Mouse (Mus musculus): ENCODE results near the gene Hand1. TPM values are rescaled to one million over a fixed set of nuclear protein-coding genes. Genes with fewer than 3 reads are reported as not detected.

The Hand1 gene
- 4.2 TPM for polyA plus RNA-seq (2014; fragmentation: Illumina TruSeq; extraction: RNeasy Lipid Tissue Mini Kit (QIAGEN cat#74804); ENCODE audit: low read depth, low replicate concordance)

GRCm38 (mm10) chr11:57832552-57833201, at the start of gene Hand1:
Gene Hand1 (minus strand): TSS chr11:57832818.

GRCm38 (mm10) chr11:57800971-57801765, 31.4 kb downstream of the Hand1 start, which contains the start of gene Sap30l:
Gene Sap30l (plus strand): TSS chr11:57801637.

Other genes with a start within 250 kb of the Hand1 start
- gene Galnt10, start 187.4 kb downstream of the Hand1 start, polyA plus RNA-seq (2014; fragmentation: Illumina TruSeq; extraction: RNeasy Lipid Tissue Mini Kit (QIAGEN cat#74804); ENCODE audit: low read depth, low replicate concordance) = 4.8 TPM
- gene Sap30l, start 31.2 kb downstream of the Hand1 start, polyA plus RNA-seq (2014; fragmentation: Illumina TruSeq; extraction: RNeasy Lipid Tissue Mini Kit (QIAGEN cat#74804); ENCODE audit: low read depth, low replicate concordance) = 5.2 TPM
- gene Larp1, start 176.2 kb upstream of the Hand1 start, polyA plus RNA-seq (2014; fragmentation: Illumina TruSeq; extraction: RNeasy Lipid Tissue Mini Kit (QIAGEN cat#74804); ENCODE audit: low read depth, low replicate concordance) = 33.1 TPM

Measured in adrenal gland, adult 10 weeks (tissue).